Mouse (Mus musculus) MEL (cell line): ENCODE data around the gene Amt. TPM values are rescaled to one million over a fixed set of nuclear protein-coding genes. Genes with fewer than 3 reads are reported as not detected.
A peak's percentile ranks its signal among the peaks of the same experiment; 100 is the strongest.

ENCODE experiments used
- DNase-seq: peaks from one replicate; pipeline ENCODE4 v3.0.0; 2011; ENCODE audit warnings: low read depth, low spot score
- H3K27ac ChIP-seq: 2 replicates; pipeline ENCODE4 v1.5.1; 2012; ENCODE audit warnings: low read depth, mild to moderate bottlenecking, control low read depth, low read length, moderate library complexity; ENCODE audit not compliant: control insufficient read depth
- H3K27me3 ChIP-seq, 2 experiments: fragments of 150-350 bp in 1 of 2; sonication (generic) in 1 of 2; 2 replicates each; pipeline ENCODE4 v1.6.1; 2012; ENCODE audit warnings: low read length in 2 of 2, mild to moderate bottlenecking in 2 of 2, improper control_type of control experiment in 1 of 2, moderate library complexity in 1 of 2; ENCODE audit not compliant: insufficient read depth in 2 of 2, control insufficient read depth in 1 of 2
- H3K36me3 ChIP-seq, 2 experiments: 2 replicates each; pipeline ENCODE4 v1.6.1; 2012 to 2014; ENCODE audit warnings: low read length in 2 of 2, improper control_type of control experiment in 1 of 2, inconsistent platforms in 1 of 2, mild to moderate bottlenecking in 1 of 2; ENCODE audit not compliant: insufficient read depth in 2 of 2, control insufficient read depth in 1 of 2
- H3K4me1 ChIP-seq, 2 experiments: fragments of 150-350 bp in 1 of 2; sonication (generic) in 1 of 2; 2 replicates each; pipeline ENCODE4 v1.6.1; 2012; ENCODE audit warnings: low read length in 2 of 2, improper control_type of control experiment in 1 of 2, mild to moderate bottlenecking in 1 of 2; ENCODE audit not compliant: insufficient read depth in 2 of 2, control insufficient read depth in 1 of 2
- H3K4me3 ChIP-seq, 2 experiments: fragments of 150-350 bp in 1 of 2; sonication (generic) in 1 of 2; 2 replicates each; pipeline ENCODE4 v1.5.1; 2012; ENCODE audit warnings: low read depth in 2 of 2, low read length in 2 of 2, mild to moderate bottlenecking in 2 of 2, moderate library complexity in 2 of 2, control low read depth in 1 of 2, improper control_type of control experiment in 1 of 2; ENCODE audit not compliant: control insufficient read depth in 1 of 2, insufficient read depth in 1 of 2
- H3K79me2 ChIP-seq: 2 replicates; pipeline ENCODE4 v1.6.1; 2012; ENCODE audit warnings: mild to moderate bottlenecking, low read length, moderate library complexity; ENCODE audit not compliant: control insufficient read depth, poor library complexity, insufficient read depth
- H3K9ac ChIP-seq: 2 replicates; pipeline ENCODE4 v1.6.1; 2012; ENCODE audit warnings: low read depth, mild to moderate bottlenecking, control low read depth, low read length, moderate library complexity; ENCODE audit not compliant: control insufficient read depth, poor library complexity, severe bottlenecking
- H3K9me3 ChIP-seq: fragments of 150-350 bp; sonication (generic); replicated peaks from 2 replicates; pipeline ENCODE4 v1.6.1; 2012; ENCODE audit warnings: mild to moderate bottlenecking, low read length, improper control_type of control experiment, moderate library complexity; ENCODE audit not compliant: insufficient read depth
- BHLHE40 ChIP-seq: IDR thresholded peaks from 2 replicates; pipeline ENCODE4 v1.6.1; 2012; ENCODE audit warnings: low read depth, mild to moderate bottlenecking, inconsistent platforms, low read length, improper control_type of control experiment, borderline replicate concordance
- CHD1 ChIP-seq: IDR thresholded peaks from 2 replicates; pipeline ENCODE4 v1.6.1; 2012; ENCODE audit warnings: low read depth, mild to moderate bottlenecking, inconsistent platforms, low read length, improper control_type of control experiment
- CHD2 ChIP-seq: IDR thresholded peaks from 2 replicates; pipeline ENCODE4 v1.6.1; 2011; ENCODE audit warnings: low read length, improper control_type of control experiment
- CTCF ChIP-seq, 3 experiments: IDR thresholded peaks in 2 of 3; conservative IDR thresholded peaks in 1 of 3; 2 replicates each; pipeline ENCODE4 v1.5.1; 2011 to 2012; ENCODE audit warnings: low read length in 3 of 3, low read depth in 2 of 3, mild to moderate bottlenecking in 2 of 3, improper control_type of control experiment in 1 of 3, inconsistent platforms in 1 of 3, mixed read lengths in 1 of 3, moderate library complexity in 1 of 3; ENCODE audit not compliant: control insufficient read depth in 1 of 3, insufficient read depth in 1 of 3, poor library complexity in 1 of 3, severe bottlenecking in 1 of 3
- E2F4 ChIP-seq: IDR thresholded peaks from 2 replicates; pipeline ENCODE4 v1.6.1; 2011; ENCODE audit warnings: low read depth, low read length, improper control_type of control experiment, borderline replicate concordance
- ETS1 ChIP-seq: IDR thresholded peaks from 2 replicates; pipeline ENCODE4 v1.6.1; 2012; ENCODE audit warnings: low read depth, mild to moderate bottlenecking, inconsistent platforms, low read length, improper control_type of control experiment, moderate library complexity
- GATA1 ChIP-seq: IDR thresholded peaks from 2 replicates; pipeline ENCODE4 v1.6.1; 2011; ENCODE audit warnings: low read depth, low read length, improper control_type of control experiment
- KAT2A ChIP-seq: conservative IDR thresholded peaks from 2 replicates; pipeline ENCODE4 v1.6.1; 2012; ENCODE audit warnings: low read depth, low read length, improper control_type of control experiment, inconsistent platforms
- MAFK ChIP-seq: IDR thresholded peaks from 2 replicates; pipeline ENCODE4 v1.6.1; 2011; ENCODE audit warnings: low read depth, mild to moderate bottlenecking, low read length, improper control_type of control experiment, borderline replicate concordance
- MAX ChIP-seq: IDR thresholded peaks from 2 replicates; pipeline ENCODE4 v1.6.1; 2011; ENCODE audit warnings: low read length, improper control_type of control experiment
- MAZ ChIP-seq: IDR thresholded peaks from 2 replicates; pipeline ENCODE4 v1.6.1; 2012; ENCODE audit warnings: low read depth, mild to moderate bottlenecking, inconsistent platforms, low read length, improper control_type of control experiment
- MYC ChIP-seq: IDR thresholded peaks from 2 replicates; pipeline ENCODE4 v1.6.1; 2011; ENCODE audit warnings: low read depth, mild to moderate bottlenecking, low read length, improper control_type of control experiment, moderate library complexity
- POLR2AphosphoS5 ChIP-seq: IDR thresholded peaks from 2 replicates; pipeline ENCODE4 v1.6.1; 2012; ENCODE audit warnings: low read depth, borderline replicate concordance, mild to moderate bottlenecking, inconsistent platforms, low read length, moderate library complexity, mixed read lengths
- UBTF ChIP-seq: IDR thresholded peaks from 2 replicates; pipeline ENCODE4 v1.6.1; 2012; ENCODE audit warnings: low read depth, mild to moderate bottlenecking, inconsistent platforms, low read length, improper control_type of control experiment, moderate library complexity, borderline replicate concordance; ENCODE audit not compliant: insufficient read depth
- USF1 ChIP-seq: IDR thresholded peaks from 2 replicates; pipeline ENCODE4 v1.6.1; 2014; ENCODE audit warnings: low read depth, mild to moderate bottlenecking, inconsistent platforms, low read length, improper control_type of control experiment, moderate library complexity
- ZKSCAN1 ChIP-seq: IDR thresholded peaks from 2 replicates; pipeline ENCODE4 v1.6.1; 2012; ENCODE audit warnings: low read depth, mild to moderate bottlenecking, inconsistent platforms, low read length, improper control_type of control experiment, moderate library complexity
- ZMIZ1 ChIP-seq: IDR thresholded peaks from 2 replicates; pipeline ENCODE4 v1.6.1; 2012; ENCODE audit warnings: low read depth, mild to moderate bottlenecking, inconsistent platforms, low read length, improper control_type of control experiment, moderate library complexity
- polyA plus RNA-seq, 2 experiments: library from polyadenylated mRNA; stranded (reverse) in 1 of 2; unstranded in 1 of 2; fragments of >175 nt in 1 of 2; fragments of >200 nt in 1 of 2; gene quantifications; 2 replicates each; pipeline versions ENCODE4 v1.2.1 to v1.2.4; 2012; ENCODE audit warnings: low replicate concordance in 2 of 2, low read depth in 1 of 2; ENCODE audit not compliant: insufficient read length in 2 of 2, insufficient read depth in 1 of 2, missing spikeins in 1 of 2
- total RNA-seq: library from RNA; depleted of rRNA; stranded (reverse); fragments of 300-350 nt; gene quantifications from 2 replicates; pipeline ENCODE4 v1.2.3, GENCODE M21; 2012

The Amt gene
- total and polyA plus RNA-seq, 3 experiments = 0.15 to 0.58 TPM; not detected in 1

DNA sequence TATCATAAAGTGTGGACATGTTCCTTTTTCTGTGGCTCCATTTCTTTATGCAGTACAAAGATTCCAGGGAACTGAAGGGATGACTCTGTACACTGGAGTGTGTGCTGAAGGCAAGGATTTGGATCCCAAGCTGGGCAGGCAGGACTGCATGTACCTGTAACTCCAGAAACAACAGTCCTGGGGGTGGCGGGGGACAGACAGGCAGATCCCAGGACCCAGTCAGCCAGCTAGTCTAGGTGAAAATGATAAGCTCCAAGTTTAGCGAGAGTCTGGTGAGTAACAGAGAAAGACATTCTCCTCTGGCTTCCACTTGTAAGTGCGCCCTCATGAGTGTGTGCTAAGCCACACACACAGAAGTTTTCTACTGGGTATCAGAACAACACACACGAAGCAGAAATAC, 36.1 kb upstream of the Amt start (continued):
- no peak for TF ChIP-seq BHLHE40

DNA sequence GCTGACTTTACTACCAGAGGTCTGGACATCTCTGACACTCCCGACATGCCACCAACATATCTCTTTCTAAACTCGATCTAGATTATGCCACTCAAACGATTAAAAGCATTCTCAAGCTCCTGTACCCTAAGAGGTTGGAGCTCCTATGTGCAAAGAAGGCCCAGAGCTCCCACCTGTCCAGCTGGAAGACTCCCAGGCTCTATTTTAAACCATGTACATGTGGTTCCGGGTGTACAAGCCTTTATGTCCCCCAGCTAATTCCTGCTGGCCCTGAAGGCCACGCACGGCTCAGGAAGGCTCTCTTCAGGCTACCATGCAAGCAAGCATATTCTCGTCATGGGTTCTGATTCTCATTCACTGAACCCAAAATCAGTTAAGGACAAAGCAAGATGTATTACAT, 34.8 kb upstream of the Amt start:
- H3K4me3 ChIP-seq = no peak overlapping the region
- peaks cover 2 to 35% of the 10 kb centered on the region in 2 experiments for H3K4me1 ChIP-seq
- no peaks in the 10 kb centered on the region for H3K9me3 ChIP-seq
- peaks cover 12% of the 10 kb centered on the region for H3K79me2 ChIP-seq
- H3K27me3 ChIP-seq = no peaks in the 10 kb centered on the region
- peaks cover 0 to 31% of the 10 kb centered on the region in 2 experiments; a peak in 2 of 4 replicates for H3K36me3 ChIP-seq
- no peak for DNase-seq
- H3K9ac ChIP-seq = no peak overlapping the region
- H3K27ac ChIP-seq = no peak overlapping the region
- TF ChIP-seq MAX (no peak), MAFK (no peak), E2F4 (no peak), MYC (no peak), POLR2AphosphoS5 (no peak), CHD2 (no peak), UBTF (no peak), MAZ (no peak), ZKSCAN1 (no peak), GATA1 (no peak), ZMIZ1 (no peak), KAT2A (no peak), CTCF (IDR thresholded peaks at IDR 0.05 in 2 of 3, conservative IDR thresholded peaks at IDR 0.05 in 1 of 3; ENCODE audit: control insufficient read depth in 1 of 3, insufficient read depth in 1 of 3, low read depth in 2 of 3, low read length in 3 of 3, poor library complexity in 1 of 3, severe bottlenecking in 1 of 3) (no peak), USF1 (no peak)

DNA sequence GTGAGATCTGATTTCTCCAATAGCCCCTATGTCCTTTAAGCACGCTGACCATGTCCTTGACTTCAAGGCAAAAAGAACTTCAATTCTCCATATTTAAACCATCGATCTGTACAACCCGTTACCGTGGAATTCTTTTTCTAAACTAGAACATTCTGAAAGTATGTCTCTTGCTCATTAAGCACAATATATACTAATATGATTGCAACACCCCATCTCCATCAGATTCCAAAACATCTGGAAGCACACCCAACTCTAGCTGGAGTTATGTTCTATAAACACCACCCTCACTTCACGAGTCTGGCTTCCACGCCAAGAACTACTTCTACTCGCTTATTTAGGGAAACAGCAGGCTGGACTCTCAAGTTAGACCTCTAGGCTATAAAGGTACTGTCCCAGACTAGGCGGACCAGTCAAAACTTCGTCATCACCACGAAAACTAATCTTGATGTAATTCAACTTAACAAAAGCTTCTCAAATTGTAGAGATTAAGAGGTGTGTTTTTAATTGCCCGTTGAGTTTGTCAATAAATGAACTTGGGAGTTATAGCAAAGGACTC, 34.1 kb upstream of the Amt start:
- Histone ChIP-seq H3K4me3 (peak overlapping the region; percentile 54 to 74), H3K79me2 (peaks cover 12% of the 10 kb centered on the region), H3K27me3 (no peaks in the 10 kb centered on the region), H3K9ac (peak overlapping the region; percentile 84), H3K9me3 (no peaks in the 10 kb centered on the region), H3K4me1 (peaks cover 2 to 38% of the 10 kb centered on the region in 2 experiments), H3K36me3 (peaks cover 0 to 33% of the 10 kb centered on the region in 2 experiments; a peak in 2 of 4 replicates), H3K27ac (peak overlapping the region; percentile 24; the same call in 1 of the 2 replicates)
- peak; percentile 34 for DNase-seq
- 0 out of 2 replicates have a peak, but pooled peaks have one; percentile 73 for TF ChIP-seq CHD1
- TF ChIP-seq ETS1 = no peak
